Mouse (Mus musculus) left cerebral cortex, adult 9 months (tissue): ENCODE data around the gene Ankrd22.

Source experiments
- DNase-seq, 2 experiments: peaks; one replicate each; pipeline ENCODE4 v3.0.0; 2022; ENCODE audit warnings: low spot score in 2 of 2

Gene Ankrd22

DNA sequence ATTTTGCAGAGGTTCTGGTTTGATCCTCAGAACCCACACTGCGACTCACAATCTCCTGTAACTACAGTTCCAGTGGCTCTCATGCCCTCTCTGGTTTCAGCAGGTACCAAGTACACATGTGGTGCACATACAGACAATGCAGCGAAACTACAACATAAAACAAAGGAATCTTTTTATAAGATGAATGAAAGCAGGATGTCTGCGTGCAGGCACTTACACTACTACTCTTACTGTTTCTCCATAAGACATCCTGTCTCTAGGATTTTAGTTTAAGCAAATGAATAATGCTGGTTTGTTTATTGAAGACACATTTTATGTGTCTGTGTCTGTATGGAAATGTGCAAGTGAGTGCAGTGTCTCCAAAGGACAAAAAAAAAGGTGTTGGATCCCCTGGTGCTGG lies 15.4 kb upstream of the Ankrd22 start:
- DNase-seq, result no peak

DNA sequence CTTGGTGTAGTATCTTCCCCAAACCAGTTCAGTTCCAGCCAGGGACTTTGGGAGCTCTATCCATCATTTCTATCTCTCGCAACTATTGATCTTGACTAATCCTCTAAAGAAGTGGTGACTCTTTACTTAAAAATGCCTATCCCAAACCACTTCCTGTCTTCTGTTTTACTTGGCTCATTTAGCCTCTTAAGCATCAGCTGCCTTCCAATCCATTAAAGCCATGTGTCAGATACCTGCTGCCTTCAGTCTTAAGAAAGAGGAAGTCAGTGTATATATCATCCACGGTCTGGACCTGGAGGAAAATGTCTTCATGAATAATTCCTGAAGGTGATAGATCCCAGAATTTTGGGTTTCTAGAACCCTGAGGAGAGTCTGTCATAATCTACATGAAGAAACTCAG lies 14.5 kb upstream of the Ankrd22 start:
- no peak for DNase-seq

DNA sequence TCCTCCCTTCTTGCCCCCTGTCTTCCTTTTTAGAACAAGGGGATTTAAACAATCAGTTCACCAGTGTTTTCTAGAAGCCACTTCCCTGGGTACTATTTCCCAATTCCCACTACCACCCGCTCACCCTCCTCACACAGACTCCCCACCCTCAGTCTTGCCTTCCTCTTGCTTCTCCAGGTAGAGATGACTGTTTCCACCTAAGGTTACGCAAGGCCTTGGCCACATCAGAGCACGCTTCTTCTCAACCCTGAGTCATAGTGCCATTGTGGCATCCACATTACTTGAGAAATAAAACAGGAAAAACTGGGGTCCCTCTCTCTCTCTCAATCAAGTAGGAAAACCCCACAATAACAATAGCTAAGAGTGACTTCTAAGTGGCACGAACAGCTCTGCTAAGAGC lies 13.3 kb upstream of the Ankrd22 start:
- DNase-seq, result no peak

DNA sequence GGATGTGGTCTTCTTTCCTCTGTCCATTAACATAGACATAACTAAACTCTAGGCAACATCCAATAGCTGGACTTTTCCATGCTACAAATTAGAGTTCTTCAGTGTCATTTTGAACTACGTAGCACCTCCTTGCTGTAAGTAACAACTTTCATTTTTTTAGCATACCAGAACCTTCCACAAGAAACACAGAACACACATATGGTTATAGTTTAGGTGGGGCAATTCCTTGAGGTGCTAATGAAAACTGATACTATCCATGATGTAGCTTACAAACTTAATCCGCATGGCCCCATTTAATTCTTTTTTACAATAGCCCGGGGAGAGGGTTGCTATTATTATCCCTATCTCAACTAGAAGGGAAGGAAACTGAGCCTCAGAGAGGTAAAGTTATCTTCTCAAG lies 8.2 kb upstream of the Ankrd22 start:
- DNase-seq, result no peak

DNA sequence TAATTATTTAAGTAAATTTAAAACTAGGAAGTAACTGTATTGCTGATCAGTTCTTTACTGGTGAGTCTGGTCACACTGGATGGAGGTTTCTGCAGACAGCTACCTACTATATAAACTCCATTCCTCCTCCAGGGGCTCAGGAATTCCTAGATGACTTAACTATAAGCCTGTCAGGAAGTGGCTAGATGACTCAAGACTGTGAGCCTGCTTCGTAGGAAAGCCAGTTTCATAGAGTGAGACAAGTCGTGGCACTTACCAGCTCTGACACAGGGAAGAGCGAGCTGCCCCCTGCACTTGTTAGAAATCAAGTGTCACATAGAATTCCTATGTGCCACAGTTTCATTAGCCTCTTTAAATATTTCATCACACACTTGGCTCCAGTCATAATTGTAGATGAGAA lies 5.3 kb upstream of the Ankrd22 start:
- no peak for DNase-seq

DNA sequence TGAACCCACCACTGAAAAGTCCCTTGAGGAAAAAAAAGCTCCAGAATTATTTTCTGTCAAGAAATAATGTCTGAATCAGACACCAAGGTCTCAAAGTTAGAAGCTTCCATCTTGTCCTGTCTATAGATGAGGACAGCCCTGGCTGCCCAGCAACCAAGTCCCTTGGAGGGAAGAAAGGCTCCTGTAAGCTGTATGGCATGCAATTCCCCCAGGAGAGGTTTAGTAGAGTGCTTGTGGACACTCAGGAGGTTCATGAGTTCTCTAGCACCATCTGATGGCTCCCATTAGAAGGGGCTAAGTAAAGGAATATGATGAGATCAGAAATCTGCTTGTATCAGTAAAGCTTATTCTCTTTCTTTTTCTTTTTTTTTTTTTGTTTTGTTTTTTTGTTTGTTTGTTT lies 3.3 kb upstream of the Ankrd22 start:
- DNase-seq, result no peak

DNA sequence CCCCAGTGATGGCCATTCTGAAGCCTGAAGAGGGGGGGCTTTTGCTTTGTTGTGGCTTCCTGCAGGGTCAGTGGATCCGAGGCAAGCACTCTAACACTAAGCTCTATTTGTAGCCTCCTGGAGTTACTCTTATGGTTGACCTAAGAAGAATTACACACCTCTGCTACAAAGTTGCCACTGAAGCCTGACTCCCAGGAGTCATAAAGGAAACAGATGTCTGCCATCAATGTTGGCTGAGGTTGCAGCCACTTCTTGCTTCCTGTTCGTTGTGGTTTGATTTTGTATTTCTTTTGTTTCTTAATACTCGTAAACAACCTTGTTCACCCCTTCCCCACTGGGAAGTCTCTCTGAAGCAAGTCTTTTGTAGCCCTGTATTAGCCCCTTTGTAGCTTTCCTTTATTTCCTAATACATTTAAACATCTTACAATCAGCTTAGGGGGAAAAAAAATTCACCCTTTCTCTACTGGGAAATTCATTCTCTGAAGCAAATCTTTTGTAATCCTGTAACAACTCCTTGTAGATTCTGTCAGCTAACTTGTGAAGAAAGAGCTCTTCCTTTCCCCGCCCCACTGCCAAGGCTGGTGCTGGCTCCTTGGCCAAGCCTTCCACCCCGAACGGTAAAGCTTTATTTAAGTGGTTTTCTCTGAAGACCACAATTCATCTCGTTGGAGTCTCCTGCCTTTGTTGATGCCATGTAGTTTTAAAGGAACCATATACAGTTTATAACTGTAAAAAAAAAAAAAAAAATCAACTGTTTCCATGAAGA lies 2.2 kb upstream of the Ankrd22 start:
- DNase-seq, result no peak

DNA sequence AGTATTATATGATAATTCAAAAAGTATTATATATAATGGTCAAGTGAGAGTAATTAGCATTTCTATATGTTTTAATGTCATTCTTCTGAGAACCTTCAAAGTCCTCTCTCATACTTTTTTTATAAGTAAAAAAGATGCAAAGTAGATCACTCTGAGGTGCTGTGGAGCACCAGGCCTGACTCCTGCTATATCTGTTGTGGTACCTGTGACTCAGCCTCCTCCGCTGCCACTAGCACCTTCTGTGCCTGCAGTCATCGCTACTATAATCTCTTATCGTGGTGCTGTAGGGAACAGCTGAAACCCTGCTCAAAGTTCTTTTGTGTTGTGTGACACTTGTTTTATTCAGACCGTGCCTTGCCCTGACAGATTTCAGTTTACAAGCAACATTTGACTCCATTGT lies 533 bp upstream of the Ankrd22 start:
- DNase-seq, result no peak

DNA sequence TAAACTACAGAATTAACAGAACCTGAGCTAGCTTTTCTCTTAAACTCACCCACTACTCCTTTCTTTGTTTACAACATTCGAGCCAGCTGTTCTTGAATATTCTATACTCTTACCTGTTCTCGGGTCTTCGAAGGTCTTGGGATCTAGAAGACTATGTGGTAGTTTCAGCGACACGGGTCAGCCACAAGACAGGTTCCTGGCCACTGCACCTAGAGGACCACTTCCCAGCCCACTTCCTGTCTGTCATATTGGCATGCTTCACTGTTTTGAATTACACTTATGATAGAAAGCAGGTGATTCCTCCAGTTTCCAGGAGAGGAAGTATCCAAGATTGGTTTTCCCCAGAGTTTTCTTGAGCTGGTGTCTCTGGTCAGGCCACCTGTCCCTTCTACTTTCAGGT lies 3.2 kb downstream of the Ankrd22 start:
- DNase-seq, result no peak

DNA sequence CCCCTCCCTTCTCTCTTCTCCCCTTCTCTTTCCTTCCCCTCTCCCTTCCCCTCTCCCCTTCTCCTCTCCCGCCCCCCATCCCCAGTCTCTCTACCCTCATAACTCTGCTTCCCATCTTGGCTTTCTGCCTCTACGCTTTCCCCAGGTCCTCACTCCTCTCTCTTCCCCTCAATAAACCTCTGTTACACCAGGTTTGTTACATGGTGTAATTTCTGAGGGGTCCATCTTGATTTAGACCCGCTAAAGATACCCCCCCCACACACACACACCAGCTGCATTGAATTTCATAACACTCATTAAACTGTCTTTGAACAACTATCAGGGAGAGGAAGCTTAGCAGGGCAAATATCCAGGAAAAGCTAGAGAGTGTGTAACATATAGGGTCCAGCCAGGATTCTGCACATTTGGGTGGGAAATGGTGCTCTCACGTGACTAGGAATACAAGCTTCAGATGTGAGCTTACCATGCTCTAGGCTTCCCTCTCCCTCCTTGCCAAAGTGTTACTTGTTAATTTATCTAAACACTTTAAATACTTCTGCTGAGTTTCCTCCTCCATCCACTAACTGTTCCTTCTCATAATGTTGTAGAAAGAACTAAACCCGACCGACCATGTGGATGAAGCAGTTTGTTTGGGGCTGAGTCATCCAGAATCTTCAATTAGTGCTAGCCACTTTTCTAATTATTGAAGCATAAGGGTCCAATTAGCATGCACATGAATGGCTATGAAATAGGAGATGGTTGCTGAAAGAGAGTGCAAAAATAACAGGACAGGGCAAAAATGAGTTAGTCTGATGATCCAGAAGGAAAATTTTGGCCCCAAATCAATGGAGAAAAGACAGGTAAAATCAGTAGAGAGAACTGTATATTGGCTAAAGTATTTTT lies 12.3 kb downstream of the Ankrd22 start:
- DNase-seq, result no peak

DNA sequence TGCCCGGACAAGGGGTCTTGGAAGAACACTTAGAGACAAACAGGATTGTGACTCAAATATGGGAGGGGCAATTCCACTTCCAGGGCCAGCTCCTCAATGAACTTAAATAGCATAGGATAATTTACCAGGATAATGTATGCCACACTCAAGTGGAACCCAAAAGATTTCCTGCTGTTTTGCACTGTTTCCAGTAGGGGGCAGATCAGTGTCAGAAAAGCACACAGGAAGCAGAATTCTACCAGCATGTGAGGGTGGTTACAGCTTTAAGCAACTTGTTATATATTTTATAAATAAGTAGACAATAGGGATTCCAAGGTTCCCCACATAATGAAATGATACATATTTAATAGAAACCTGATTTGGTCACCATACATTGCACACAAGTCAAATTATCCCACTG lies 13.9 kb downstream of the Ankrd22 start:
- peak in 1 of 2 experiments; percentile 11 for DNase-seq

DNA sequence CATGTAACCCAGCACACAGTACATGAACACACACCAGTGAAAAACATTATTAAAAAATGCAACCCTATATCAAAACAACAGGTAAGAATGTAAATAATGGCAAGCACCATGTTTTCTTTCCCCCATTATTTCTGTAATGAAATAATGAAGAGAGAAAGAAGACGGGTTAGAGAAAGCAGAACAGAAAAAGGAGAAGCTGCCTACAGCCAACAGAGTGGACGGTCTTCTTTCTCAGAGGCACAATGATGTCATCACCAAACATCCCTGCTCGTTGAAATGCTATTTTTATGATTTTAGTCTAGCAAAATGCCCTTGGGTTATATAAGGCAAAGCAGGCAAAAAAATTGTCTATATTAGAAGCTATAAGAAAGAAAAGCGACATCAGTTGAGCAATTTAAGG lies 17.4 kb downstream of the Ankrd22 start:
- DNase-seq, result no peak

DNA sequence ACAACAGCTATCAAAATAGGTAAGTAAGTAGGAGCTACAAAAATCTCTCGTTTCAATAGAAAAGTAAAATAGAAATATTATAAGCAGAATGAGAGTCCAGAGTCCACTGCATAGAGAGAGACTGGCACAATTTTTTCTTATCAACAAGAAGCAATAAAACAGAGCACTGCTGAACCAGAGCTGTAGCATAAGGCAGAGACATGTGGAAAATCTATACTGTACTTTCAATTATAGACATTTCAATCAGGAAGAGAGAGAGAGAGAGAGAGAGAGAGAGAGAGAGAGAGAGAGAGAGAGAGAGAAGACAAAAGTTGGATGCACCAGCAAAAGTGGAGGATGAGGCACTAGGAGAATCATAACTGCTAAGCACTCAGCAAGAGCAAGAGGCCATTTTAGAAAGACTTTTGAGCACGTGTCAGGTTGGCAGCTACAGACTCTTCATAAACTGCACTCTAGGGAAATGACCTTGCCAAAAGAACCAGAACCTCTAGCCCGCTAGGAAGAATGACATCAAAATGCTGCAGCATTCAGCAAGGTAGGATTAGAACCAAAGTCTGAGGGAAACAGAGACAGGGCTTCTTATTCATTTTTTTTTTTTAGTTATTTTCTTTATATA lies 26.3 kb downstream of the Ankrd22 start:
- no peak for DNase-seq

DNA sequence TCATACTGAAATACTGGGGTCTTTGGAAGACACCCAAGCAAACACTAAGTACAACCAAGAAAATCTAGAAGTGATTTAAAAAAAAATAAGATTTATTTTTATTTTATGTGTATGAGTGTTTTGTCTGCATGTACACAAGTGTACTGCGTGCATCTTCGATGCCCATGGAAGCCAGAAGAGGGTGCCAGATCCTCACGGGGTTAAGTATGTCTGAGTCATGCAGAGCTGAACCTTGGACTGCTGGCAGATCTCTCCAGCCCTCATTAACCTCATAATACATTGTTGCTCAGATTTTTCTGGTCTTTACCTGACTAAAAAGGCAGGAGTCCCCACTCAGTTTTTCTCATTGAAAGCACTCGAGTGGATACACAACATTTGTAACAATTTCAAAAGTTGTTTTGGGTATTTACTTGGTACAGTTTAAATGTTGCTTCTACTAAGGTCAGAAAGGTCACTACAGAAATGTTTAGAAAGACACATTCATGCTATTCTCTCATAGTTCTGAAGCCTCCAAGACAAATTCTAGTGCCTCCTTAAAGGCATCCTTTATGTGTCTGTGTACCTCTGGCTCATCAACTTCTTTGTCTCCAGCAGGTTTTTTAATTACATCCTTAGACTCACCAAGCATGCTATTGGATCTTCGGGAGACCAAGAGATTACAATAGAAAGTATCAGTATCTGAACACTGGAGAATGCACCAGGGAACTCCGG lies 27.0 kb downstream of the Ankrd22 start:
- DNase-seq, result no peak

DNA sequence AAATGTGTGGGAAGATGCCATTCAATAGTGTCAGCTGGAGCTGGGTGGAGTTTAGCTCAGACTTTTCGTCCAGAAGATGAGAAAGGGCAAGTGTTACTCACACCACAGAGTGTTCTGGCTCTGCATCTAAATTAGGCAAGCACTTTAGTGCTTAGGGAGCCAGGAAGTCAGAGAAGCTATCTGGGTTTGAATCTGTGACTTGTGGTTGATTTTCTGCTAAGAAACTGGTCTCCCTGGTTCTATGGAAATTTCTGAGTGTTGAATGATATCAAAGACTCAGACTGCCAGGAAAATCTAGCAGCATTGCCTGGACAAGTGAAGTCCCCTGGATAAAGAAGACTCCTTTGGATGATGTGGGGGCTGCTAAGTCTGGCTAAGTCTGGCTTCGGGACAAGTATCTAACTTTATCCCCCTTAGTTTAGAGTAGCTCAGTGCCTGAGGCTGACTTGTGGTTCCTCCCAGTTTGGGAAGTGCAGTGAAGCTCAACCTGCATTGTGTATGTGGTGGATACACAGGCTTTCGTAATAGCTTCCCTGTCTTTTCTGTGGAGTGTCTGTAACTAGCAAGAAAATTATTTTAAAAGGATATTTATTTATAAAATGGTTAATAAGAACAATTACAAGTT lies 45.6 kb downstream of the Ankrd22 start:
- no peak for DNase-seq

DNA sequence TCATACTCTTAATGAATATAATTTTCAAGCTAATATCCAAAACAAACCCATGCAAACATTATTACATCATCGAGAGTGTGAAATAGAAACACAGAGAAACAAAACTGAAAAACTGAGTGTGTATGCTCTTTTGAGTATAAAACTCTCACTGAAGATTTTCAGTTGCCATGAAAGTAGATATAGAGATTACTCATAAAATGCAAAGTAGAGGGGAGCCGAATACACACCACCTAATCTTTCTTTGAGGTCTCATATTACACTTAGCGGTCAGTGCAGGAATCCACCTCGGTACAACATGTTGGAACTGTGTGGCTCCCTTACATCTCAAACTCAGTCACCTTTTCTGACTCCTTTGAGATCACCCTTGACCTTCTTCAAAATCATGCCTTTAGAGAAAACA lies 46.2 kb downstream of the Ankrd22 start:
- DNase-seq, result no peak

DNA sequence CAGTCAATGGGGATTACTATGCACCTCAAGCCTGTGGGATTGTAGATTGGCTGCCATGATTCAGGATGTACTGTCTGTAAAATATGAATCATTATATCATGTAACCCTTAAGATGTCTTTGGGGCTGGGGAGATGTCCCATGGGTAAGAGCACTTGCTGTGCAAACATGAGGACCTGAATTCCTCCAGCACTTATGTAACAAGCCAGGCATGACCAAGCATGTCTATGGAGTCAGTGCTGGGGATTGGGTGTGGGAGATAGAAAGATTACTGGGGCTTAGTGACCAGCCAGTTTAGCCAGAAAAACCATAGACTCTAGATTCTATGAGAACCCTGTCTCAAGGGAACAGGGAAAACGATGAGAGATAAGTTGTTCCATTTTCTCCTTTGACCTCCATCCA lies 46.8 kb downstream of the Ankrd22 start:
- DNase-seq, result no peak

DNA sequence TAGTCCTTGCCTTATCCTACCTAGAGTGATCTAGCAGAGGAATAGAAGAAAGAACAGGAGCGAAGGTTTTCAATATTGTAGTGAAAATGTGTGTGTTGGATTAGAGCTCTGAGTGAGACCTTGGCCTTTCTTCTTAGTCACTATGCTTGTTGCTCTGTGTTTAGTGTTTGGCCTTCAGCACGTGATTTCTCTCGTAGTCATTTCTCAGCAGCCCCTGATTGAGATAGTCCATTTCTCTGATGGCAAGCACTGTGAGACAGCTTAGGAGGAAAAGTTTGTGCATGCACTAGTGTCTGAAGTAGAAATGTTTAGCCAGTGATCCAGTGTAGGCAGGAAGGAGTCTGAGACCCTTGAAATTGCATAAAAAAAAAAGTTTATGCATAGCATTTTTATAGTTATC lies 61.0 kb downstream of the Ankrd22 start:
- DNase-seq, result no peak

DNA sequence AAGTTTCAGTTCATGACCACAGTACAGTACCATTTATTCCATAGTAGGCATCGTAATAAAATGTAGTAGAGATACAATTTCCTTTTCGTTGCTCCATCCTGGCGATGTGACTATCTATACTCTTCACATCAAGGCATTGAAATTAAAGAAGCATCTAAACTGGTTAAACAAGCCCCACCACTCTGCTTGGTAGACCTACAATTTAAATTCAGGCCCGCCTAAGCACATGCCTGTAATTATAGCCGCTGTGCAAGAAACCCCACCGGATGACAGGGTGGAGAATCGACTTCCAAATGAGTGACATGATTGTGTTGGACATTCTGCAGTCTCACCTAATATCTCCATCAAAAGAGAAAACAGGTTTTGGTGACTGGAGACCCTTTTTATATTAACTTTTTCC lies 64.0 kb downstream of the Ankrd22 start:
- no peak for DNase-seq

DNA sequence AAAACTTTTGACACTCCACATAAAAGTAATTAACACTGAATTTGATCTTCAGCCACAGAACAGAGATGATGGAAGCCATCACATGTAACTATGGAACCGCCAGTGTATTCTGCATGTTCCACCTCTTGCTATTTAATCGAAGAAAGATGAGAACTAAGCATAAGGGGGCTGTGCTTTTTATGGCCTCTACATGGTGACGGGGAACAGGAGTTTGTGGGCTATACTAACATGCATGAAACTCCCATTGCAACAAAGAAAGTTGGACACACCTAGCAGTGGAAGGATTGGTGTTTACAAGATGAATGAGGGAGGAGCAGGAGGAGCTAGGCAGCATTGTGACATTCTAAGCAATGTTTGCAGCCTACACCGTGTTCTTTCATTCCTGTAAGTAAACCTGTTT lies 65.2 kb downstream of the Ankrd22 start, which contains the start of gene Lipm:
Gene Lipm (plus strand): TSS at position 301 of the 400 bp plus-strand sequence.
- DNase-seq, result no peak

DNA sequence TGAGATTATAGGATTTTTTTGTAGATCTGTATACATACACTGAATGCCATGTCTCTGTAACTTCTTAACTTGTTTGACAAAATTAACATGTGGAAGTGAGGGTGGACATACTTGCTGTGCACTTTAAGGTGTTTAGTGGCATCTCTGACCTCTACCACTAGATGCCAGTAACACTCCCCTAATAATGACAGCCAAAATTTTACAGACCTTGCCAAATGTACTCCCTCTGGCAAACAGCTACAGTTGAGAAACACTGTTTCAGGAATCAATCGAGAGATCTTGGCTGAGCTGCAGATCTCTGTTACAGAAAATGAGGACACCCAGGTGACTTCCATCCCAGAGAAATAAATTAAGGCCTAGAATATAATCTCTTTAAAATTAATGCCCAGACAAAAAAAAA lies 69.6 kb downstream of the Ankrd22 start:
- no peak for DNase-seq

DNA sequence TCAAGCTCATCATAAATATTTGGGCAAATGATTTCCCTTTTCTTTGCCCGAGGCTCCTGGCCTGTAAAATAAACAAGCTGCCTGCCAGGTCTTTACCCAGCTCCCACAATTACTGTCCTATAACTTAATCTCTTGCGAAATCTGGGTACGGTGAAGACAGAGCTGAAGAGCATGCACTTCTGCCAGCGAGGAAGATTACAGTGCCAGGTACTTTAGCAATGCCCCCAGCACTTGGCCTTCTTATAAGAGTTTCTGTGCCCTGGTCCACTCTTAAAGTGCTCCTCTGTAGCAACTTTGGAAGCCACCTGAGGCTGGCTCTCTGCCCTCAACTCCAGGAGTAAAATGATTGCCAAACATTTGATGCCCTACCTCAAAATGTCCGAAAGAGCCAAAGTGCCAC lies 70.5 kb downstream of the Ankrd22 start:
- DNase-seq, result no peak
